Mouse (Mus musculus) heart, postnatal 36 days (tissue): ENCODE results near the gene Bri3. TPM values are rescaled to one million over a fixed set of nuclear protein-coding genes. Genes with fewer than 3 reads are reported as not detected.
"Not testable (repeated sequence)": the region's sequence is repeated elsewhere in the genome, so short reads cannot be mapped to it uniquely, and the experiment has no call there.

ENCODE experiments used
- DNase-seq, 2 experiments: peaks; one replicate each; pipeline ENCODE4 v3.0.0; 2021 to 2022
- intact Hi-C: fragments of 180-260 bp; cut with DNase I; formaldehyde crosslinking; loops from one replicate; pipeline ENCODE4 v1.15.1; 2025
- total RNA-seq, 2 experiments: library from RNA; stranded (reverse); gene quantifications; 2 replicates each; pipeline ENCODE4 v1.2.3; 2021

Bri3 gene
- total RNA-seq, 2 experiments from 2014 or later = 129 to 137 TPM

DNA sequence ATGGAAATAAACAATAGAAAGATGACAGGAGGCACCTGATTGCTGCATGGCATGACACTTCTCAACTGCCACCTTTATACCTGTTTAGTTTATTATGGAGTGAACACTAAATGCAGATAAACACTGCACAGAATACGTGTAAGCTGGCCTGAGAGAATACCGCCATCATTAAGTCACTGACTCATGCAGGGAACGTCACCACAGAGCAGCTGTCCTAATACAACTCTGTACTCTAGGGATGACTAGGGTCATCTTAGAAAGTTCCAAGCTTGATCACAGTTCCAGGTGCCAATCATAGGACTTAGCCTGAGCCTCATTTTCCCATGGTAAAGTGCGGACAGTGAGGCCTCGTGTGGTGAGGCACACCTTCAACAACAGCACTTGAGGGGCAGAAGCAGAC is 40.4 kb downstream of the Bri3 start:
- no peak for DNase-seq
- intact Hi-C loops = no loop called here

DNA sequence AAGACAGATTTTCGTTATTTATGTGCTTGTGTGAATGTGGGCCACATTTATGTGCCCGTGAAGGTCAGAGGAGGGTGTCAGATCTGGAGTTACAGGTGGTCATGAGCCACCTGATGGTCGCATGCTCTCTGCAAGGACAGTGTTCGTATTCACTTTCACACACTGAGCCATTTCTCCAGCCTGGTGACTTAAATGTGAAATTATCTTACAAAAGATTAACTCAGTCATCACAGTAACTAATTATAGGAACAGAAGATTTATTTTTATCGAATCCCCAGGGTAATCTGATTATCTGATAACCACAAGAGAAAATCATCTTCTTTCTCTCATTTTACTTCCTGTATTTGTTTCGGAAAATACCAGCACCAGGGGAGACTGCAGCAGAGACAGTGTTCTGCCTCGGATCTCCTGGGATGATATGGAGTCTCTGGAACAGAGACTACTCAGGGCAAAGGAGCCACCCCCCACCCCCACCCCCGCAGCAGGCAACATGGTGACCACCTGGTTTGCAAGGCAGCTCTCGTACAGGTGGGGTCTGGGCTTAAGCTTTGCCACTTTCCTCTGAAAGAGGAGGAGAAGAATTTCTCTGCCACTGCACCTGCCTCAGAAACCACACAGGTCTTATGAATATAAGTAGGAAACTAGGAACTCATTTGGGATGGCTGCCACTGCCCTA is 42.5 kb downstream of the Bri3 start:
- intact Hi-C loops = loop anchor here (5.0 kb wide), 1 partner anchor 71 kb away; the partner anchor contains the start of gene Baiap2l1
- DNase-seq = no peak

DNA sequence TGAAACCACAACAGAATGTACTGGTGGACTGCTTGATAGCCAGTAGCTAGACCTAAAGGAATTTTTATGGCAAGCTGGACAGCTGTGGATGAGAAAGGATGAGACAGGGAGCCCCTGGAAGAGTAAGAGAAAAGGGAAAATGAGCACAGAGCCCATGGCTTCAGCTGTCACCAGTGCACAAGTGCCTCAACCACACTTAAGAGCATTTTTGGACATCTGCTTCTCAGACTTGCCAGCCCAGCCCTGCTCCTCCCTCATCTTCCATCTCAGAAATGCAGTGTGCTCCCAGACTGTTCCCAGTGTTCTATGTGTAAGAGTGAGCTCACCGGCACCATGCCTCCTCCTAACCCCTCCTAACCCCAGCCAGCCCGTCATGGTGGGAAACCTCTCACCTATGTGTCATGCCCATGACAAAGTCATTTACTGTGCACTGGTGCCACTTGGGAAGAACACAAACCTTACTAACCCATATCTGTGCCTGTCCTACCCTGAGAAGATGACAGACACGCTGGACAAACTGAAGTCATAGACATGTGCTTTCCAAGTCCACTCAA is 43.1 kb downstream of the Bri3 start:
- intact Hi-C loops = loop anchor here (5.0 kb wide), 1 partner anchor 70 kb away; the partner anchor contains the start of gene Baiap2l1
- no peak for DNase-seq

DNA sequence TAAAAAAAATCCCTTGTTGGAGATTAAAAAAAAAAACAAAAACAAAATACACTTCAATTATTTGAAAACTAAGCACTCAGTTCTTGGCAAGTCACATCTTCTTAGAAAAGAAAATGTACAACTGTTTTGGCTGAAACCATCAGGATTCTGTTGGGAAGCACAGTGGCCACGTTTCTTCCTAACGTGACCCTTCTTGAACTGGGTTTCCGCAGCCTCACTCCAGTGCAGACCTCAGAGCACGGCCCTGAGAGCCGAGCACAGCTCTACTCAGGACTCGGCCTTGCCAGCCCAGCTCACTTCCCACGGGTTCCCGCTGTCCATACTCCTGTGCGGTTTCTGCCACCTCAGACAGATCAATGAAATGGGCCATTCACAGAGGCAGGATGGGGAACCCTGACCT is 44.2 kb downstream of the Bri3 start:
- no peak for DNase-seq
- intact Hi-C loops = loop anchor here (5.0 kb wide), 1 partner anchor 69 kb away; the partner anchor contains the start of gene Baiap2l1

DNA sequence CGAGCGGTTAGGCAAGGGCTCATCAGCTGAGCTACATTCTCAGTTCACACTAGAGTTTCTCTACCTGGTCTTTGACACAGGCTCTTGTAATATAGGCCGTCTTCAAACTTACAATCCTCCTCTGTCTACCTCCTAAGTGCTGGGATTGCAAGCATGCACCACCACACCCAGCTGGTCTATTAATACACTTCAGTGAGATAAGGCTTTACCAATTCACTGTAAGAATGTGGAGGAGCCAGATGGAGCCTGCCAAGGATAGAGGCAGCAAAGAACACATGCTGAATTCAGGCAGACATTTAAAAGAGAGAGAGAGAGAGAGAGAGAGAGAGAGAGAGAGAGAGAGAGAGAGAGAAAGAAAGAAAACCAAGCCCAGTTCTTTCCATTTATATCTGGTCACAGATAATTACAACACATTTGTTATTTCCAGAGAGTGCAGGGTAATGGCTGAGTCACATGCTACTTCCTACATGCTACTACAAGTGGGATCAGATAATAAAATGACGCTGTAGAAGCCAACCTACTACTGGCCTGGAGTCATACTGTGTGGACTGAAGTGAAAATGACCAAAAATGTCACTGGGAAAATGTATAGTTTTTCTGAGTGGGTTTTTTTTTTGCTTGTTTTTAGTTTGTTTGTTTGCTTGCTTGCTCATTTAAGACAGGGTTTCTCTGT is 45.7 kb downstream of the Bri3 start:
- no peak for DNase-seq
- intact Hi-C loops = loop anchor here (5.0 kb wide), 1 partner anchor 67 kb away; the partner anchor contains the start of gene Baiap2l1

DNA sequence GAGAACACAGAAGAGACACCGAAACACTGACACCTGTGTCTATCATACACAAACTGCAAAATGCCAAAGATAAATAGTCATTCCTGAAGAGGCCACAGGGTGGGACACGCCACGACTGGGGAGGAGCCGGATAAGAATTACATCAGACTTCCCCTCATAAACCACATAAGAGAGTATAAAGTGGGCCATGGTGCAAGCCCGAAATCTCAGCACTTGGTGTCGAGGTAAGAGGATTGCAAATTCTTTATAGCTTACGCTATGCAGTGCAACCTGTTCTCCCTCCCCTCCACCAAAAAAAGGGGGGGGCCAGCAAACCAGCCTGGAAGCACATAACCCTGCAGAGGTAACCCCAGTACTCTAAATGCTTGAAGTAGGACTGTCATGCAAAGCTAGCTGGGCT is 50.7 kb downstream of the Bri3 start:
- DNase-seq = no peak
- intact Hi-C loops = no loop called here

DNA sequence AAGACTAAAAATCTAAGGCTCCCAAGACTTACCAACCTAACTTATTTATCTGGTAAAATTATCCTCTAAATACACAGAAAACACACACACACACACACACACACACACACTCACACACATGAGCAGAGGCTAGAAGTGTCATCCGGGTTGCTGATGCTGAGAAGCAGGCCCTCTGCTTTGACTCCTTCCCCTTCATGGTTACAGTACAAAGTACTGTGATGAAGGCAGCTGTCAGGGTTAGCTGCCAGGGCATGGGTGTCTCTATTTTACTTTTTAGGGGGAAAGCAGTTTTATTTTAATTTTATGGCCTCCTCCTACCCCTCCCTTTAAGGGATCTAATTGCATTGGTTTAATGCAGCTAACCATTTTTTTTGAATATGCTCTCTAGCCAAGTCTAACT is 51.1 kb downstream of the Bri3 start:
- intact Hi-C loops = no loop called here
- no peak for DNase-seq

DNA sequence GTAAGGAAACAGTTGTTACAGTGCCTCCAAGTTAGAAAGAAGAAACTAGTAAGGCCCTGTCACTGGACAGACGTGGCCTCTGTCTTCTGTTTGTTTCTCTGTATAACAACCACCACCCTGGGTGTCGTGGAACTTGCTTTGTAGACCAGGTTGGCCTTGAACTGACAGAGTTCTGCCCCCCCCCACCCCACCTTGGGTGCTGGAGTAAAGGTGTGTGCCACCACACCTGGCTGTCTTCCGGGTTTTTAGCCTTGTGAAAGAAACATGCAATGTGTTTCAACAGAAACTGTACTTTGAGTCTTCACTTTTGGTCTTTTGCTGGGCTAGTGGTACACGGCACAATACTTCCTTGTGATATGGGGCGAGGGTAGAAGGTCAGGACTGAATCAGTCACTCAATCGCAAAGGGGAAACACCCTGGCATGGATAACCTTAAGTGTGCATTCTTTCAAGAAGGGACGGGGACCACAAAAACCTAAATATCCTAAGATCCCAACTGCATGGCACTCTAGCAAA is 51.9 kb downstream of the Bri3 start:
- intact Hi-C loops = no loop called here
- no peak for DNase-seq

DNA sequence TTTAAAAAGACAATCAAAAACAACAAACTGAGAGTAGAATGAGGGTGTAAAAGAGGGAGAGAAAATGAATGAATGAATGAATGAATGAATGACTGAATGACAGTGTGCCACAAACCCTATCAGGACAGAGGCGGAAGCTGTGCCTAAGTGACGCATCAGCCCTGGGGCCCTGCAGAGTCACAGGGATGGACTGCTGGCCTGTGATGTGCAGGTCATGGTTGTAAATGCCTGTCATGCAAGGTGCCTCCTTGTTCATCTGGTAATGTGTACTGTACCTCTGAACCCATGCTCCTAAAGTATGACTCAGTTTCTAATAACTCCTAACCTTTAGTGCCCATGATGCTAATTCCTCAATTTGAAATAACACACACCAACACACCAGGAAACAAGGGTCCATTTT is 58.8 kb downstream of the Bri3 start:
- no peak for DNase-seq
- intact Hi-C loops = no loop called here

DNA sequence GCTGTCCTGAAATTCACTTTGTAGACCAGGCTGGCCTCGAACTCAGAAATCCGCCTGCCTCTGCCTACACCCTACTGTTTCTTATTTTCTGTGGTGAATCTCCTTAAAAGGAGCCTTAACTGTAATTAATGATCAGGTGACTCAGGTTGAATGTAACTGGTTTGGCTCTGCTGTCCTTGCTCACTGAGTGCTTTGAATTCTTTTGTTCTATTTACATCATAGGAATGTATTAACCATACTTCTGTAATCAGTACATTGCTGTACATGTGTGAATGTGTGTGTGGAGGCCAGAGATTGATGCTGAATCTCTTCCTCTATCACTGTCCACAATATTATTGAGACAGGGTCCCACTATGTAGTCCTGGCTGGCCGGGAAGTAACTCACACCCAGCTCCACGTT is 64.7 kb downstream of the Bri3 start:
- intact Hi-C loops = no loop called here
- no peak for DNase-seq

DNA sequence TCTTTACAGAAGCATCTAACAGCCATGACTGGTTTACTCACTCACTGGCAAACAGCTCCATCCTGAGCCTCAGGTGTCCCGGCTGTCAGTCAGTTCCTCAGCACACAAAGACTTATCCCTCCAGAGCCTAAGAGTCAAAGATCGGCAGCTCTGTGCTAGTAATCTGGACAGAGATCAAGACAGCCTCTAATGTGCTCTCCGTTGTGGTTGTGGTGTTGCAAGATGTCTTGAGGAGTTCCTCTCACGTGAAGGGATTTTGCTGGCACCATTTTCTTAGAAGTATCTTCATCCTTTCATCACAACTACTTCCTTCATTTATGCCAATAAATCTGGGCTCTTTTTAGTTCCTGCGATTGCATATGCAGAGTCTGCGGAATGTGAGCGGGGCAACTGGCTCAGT is 67.9 kb downstream of the Bri3 start:
- intact Hi-C loops = no loop called here
- no peak for DNase-seq

DNA sequence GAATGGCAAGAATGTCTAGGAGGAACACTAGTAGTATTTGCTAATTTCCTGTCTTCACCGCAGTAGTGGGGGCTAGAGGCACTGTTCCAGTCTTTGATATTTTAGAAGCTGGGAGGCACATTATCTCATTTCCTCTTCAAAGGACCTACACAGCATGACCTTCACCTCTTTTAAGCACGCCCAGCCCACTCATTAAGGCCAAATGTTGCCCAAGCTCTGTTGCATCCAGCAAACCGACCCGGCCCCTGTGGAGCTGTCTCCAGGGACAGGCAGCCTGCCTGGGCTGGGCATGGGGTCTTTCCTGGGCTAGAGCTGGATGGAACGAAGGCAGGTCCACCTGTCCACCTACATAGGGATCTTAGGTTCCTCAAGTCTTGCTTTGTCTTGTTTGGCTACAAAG is 69.1 kb downstream of the Bri3 start:
- DNase-seq = no peak
- intact Hi-C loops = no loop called here

DNA sequence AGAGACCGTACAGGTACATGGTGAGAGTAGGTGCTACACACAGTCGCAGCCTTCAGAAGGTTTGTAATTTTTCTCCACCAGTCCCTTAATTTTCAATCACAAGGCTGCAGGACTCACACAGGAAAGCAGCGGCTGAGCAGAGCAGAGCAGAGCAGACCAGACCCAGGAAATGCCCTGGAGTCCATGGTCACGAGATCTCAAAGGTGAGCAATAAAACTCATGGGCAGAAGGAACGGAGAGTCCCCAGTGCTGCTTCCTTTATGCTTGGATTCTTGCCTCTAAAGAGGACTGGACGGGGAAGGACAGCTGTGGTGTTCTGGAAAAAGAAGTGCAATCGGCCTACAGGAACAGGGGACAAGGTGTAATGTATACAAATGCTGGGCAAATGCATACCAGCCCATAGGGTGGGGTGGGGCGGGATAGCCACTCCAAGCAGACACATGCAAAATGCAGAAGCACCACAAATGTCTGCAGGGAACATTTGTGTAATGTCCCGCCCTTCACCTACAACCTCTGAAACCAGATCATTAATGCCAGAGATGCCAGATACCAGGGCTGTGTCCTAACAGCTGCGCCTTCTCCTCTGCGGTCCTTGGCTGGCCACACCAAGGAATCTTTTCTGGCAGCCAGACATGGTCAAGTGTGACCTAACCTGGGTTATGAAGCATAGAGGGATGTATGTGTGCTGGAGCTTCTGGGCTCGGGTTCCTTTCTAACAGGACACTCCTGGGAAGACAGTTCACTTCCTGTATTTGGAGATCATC is 70.7 kb downstream of the Bri3 start:
- DNase-seq = no peak
- intact Hi-C loops = no loop called here

DNA sequence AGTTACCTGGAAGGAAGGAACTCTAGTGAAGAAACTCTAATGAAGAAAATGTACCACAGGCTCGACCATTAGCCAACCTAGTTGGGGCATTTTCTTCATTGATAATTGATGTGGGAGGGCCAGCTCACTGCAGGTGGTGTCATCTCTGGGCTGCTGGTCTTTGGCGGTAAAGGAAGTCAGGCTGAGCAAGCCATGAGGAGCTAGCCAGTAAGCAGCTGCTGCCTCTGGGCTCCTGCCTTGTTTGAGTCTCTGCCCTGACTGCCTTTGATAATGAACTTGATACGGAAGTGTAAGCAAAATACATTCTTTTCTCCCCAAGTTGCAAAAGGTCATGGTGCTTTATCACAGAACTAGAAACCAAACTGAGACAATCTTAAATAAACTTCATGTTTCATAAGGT is 72.2 kb downstream of the Bri3 start:
- intact Hi-C loops = no loop called here
- no peak for DNase-seq

DNA sequence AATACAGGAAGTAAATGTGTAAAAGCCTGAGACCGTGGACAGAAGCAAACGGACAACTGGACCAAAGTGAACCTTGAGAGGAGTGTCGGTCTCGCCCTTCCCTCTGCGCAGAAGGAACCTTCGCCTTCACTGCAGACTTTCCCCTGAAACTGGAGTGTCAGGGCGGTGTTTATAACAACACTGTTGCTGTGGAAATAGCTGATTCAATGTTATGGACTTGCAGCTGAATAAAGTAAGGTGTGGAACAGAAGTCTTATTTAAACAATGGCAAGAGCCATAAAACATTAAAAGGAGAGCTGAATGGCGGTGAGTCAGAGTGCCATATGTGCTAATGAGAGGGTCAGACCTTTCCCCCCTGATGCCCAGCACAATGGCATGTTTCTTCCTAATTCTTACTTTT is 73.2 kb downstream of the Bri3 start:
- no peak for DNase-seq
- intact Hi-C loops = no loop called here

DNA sequence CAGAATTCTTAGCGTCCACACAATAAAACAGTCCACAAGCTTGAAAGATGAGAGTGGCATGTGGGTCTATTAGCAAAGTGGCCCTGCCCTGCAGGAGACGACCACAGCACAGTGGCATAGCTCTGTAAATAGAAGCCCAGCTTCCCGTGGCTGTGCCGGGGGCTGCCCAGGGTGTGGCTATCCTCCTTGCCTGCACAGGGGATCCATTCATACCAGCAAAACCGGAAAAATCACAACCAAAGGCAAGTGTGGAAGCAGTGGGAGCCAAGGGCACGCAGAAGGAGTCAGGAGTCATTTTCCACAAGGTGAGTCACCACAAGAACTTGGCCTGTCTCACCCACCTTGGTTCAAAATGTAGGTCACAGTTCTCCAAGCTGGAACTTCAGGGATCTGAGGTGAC is 74.0 kb downstream of the Bri3 start:
- no peak for DNase-seq
- intact Hi-C loops = no loop called here

DNA sequence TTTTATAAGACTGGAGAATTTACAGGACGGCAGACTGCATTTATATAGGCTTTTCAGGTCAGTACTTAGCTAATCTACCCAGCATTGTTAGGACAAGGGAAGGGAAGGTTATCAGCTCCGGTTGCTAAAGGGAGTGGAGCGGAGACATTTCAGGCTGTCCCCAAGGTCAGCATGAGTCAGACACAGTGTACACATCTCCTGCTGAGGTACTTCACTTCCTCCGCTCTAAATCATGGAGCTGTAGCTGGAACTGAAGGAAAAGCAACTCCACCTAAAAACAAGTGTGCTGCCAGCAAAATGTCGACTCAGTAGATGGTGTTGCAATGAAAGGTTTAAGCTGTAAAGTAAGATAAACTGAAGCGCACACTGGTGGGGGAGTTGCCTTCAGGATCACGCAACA is 77.4 kb downstream of the Bri3 start:
- DNase-seq = peak in 1 of 2 experiments; percentile 11
- intact Hi-C loops = no loop called here

DNA sequence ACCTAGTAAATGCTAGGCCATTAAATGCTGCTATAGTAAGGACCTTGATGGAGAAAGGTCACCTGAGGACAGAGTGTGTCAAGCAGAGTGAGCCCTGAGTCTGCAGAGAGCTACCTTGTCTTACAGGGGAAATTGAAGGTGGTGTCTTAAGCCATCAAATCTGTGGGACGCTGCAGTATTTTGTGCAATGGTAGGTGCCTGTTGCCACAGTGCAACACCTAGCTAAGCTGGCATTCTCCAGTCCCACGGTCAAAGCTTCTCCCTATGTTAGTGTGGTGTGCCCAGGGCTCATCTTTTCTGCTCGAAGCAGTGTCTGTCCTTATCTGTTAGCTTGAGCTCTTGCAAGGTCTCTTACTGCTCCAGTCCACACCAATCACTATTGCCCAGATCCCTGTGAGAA is 78.5 kb downstream of the Bri3 start:
- intact Hi-C loops = no loop called here
- DNase-seq = no peak

DNA sequence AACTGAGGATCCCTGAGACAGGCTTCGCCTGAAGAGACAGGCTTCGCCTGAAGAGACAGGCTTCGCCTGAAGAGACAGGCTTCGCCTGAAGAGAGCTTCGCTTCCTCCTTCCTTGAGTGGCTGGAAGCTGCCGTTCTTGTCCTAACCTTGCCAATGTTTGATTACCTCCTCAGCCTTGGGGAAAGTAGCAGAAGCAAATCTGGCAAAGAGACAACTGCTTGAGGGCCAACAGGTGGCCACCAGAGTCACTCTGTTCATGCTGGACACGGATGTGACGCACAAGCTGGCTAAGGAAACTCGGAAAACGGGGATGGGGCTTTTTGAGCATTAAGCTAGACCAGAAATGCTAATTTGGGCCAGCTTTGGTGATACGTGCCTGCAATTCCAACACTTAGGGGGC is 89.8 kb downstream of the Bri3 start:
- DNase-seq = no peak
- intact Hi-C loops = no loop called here

DNA sequence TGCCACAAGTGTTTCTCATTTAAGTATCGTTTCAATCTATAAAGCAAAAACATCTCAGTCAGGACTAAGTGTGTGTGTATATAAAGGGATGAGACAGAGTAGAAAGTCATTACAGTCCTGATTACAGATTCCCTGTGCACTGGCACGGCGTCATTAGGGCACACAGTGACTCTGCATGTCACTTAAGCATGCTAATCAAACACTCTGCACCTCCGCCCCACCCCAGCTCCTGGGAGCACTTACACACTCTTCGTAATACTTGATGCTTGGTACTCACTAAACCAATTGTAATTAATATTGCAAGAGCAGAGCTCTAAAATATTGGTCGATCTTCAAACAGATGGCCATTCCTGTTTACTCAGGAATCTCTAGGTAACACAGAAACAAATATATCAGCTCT is 91.1 kb downstream of the Bri3 start:
- intact Hi-C loops, DNase-seq: not testable (repeated sequence)

DNA sequence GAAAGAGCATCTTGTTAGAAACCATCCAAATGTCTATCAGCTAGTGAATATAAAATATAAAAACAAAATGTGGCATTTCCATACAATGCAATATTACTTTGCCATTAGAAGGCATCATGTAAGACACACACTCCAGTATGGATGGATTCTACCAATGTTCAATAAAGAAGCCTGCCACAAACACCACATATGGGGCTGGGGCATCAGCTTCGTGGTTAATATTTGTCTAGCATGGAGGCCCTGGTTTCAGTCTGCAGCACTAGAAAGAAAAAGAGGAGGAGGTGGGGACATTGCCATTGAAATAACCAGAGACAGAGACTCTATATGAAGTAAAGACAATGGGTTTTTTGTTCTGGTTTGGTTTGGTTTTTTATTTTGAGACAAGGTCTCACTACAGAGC is 94.5 kb downstream of the Bri3 start:
- intact Hi-C loops = no loop called here

More for the DNA sequence above, 94.5 kb downstream of the Bri3 start:
- DNase-seq = no peak
